Mouse (Mus musculus): Measurements from ENCODE around the gene Ugt1a7c. TPM values are rescaled to one million over a fixed set of nuclear protein-coding genes. Genes with fewer than 3 reads are reported as not detected.

Ugt1a7c gene
- polyA plus RNA-seq, 1 experiment from 2014 or later, result 1.0 TPM

DNA sequence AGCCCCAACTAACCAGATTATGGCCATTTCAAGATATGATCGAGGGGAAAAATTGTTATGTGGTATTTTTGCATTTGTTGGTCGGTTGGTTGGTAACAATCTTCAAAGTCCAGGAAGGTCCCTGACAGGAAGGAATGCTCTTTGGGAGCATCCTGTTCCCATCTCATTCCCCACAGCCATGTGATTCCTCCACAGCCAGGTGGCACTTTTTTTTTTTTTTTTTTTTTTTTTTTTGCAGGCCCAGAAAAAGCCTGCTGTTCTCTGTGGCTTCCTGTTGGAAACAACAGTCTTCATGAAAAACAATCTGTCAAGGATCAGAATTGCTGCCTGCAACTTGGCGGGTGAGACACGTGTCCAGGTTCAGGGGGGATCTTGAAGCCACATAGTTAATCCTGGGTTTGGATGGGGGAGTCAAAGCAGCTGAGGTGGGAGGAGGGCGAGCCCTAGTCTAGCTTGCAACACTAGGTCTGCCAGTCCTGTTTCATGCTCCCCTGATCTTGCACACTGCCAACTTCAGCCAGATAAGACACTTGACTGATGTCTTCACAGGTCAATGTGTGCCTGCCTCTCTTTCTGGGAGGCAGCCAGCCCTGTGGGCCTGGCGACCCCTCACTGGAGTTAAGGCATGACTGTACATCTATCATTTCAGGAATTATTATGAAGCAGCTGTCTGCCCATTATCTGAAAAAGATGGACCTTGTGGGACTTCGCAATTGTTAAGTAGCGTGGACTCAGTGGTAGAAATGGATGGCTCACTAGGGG lies 164.2 kb downstream of the Ugt1a7c start:
- ATAC-seq (ENCODE audit: low FRiP score) (peak; percentile 6), DNase-seq (ENCODE audit: low spot score) (no peak)
- 79% methylated on average over 8 of the region's 8 CpGs for WGBS
- Histone ChIP-seq H3K9ac (ENCODE audit: low read depth, low read length) (no peak overlapping the region), H3K27ac (ENCODE audit: low read depth, low read length) (no peak overlapping the region), H3K4me3 (ENCODE audit: low read depth, low read length) (no peak overlapping the region), H3K36me3 (ENCODE audit: control insufficient read depth, insufficient read depth, low read length) (peaks cover 31% of the 10 kb centered on the region), H3K27me3 (ENCODE audit: control insufficient read depth, insufficient read depth, low read length) (no peaks in the 10 kb centered on the region), H3K4me1 (replicated peaks; ENCODE audit: control insufficient read depth, insufficient read depth, low read length) (no peaks in the 10 kb centered on the region), H3K9me3 (ENCODE audit: control insufficient read depth, low read length) (peaks cover 54% of the 10 kb centered on the region), H3K4me2 (replicated peaks; ENCODE audit: low read depth, low read length) (no peak overlapping the region)

DNA sequence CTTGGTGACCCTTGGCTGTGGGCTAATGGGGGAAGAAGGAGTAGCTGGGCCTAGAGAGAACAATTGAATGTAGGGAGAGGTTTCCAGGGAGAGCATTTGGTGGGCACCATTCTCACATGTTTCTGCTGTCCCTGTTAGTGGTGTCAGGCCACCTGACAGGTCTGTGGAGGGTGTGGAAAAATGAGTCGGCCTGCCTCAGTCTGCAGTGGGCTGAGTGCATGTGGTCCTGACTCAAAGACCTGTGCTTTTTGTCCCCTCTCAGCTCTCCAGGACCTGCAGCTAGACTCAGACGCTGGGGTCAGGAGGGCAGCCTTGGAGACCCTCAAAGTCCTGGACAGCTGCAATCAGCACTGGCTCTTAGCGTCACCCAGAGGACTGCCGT lies 164.8 kb downstream of the Ugt1a7c start:
- peaks cover 54% of the 10 kb centered on the region for H3K9me3 ChIP-seq (ENCODE audit: control insufficient read depth, low read length)
- DNase-seq (ENCODE audit: low spot score) (no peak), ATAC-seq (ENCODE audit: low FRiP score) (peak; percentile 22)
- no peak overlapping the region for H3K27ac ChIP-seq (ENCODE audit: low read depth, low read length)
- no peaks in the 10 kb centered on the region for H3K27me3 ChIP-seq (ENCODE audit: control insufficient read depth, insufficient read depth, low read length)
- no peak overlapping the region for H3K9ac ChIP-seq (ENCODE audit: low read depth, low read length)
- H3K4me1 ChIP-seq (replicated peaks; ENCODE audit: control insufficient read depth, insufficient read depth, low read length), result no peaks in the 10 kb centered on the region
- H3K36me3 ChIP-seq (ENCODE audit: control insufficient read depth, insufficient read depth, low read length), result peaks cover 37% of the 10 kb centered on the region
- 76% methylated on average over 4 of the region's 4 CpGs for WGBS
- H3K4me2 ChIP-seq (replicated peaks; ENCODE audit: low read depth, low read length), result no peak overlapping the region
- H3K4me3 ChIP-seq (ENCODE audit: low read depth, low read length), result no peak overlapping the region

DNA sequence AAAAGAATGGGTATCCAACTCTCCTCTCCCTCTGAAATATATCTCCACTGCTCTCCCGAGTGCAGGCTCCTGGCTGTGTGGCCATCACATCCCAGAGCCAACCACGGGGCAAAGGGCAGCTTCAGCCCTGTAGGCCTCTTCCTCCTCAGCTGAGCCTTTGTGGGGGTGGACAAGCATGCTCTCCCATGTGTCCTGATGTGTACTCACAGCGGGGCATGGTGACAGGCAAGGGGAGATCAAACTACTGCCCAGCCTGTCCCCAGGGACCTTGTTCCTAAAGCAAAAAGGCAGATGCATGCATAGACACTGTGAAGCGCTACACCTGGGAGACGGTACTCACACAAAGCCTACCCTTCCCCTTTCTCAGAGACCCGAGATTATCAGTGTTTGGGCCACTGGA lies 165.3 kb downstream of the Ugt1a7c start:
- H3K4me2 ChIP-seq (replicated peaks; ENCODE audit: low read depth, low read length), result no peak overlapping the region
- DNase-seq (ENCODE audit: low spot score), result no peak
- peaks cover 41% of the 10 kb centered on the region for H3K36me3 ChIP-seq (ENCODE audit: control insufficient read depth, insufficient read depth, low read length)
- no peak overlapping the region for H3K4me3 ChIP-seq (ENCODE audit: low read depth, low read length)
- 81% methylated on average over 6 of the region's 6 CpGs for WGBS
- H3K27ac ChIP-seq (ENCODE audit: low read depth, low read length), result no peak overlapping the region
- H3K9ac ChIP-seq (ENCODE audit: low read depth, low read length), result no peak overlapping the region
- peak; percentile 7; the same call in 1 of the 2 replicates for ATAC-seq (ENCODE audit: low FRiP score)
- H3K27me3 ChIP-seq (ENCODE audit: control insufficient read depth, insufficient read depth, low read length), result no peaks in the 10 kb centered on the region
- H3K4me1 ChIP-seq (replicated peaks; ENCODE audit: control insufficient read depth, insufficient read depth, low read length), result no peaks in the 10 kb centered on the region
- H3K9me3 ChIP-seq (ENCODE audit: control insufficient read depth, low read length), result peaks cover 49% of the 10 kb centered on the region

DNA sequence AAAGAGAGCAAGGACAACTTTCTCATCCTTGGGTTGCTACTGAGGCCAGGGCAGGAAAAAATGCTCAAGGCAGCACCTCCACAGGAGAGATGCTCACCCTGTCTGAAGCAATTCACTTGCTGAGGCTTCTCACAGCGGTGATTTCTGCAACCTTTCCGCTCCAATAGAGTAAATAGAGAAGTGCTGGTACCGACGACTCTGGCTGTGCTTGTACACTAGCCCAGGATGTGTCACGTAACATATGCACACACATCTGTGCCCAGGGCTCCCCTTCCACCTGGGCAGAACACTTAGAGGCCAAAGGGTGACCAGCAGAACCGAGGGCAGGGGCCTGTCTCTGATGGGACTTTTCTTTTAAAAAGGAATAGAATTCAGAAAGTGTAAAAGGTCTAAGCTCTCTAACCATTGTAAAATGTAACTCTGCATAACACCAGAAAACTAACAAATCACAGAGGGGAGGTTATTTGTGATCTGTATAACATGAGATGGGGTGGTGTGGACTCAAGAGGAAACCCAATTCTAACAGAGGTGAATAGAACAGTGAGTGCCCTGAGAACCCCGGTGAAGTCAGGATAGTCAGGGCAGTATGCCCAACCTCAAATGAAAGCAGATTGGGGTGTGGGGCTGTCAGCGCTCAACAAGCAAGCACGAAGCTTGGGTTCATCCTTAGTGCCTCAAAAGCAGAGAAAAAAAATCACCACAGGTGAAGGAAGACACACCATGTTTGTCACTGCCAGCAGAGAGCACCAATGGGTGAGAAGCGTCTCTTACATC lies 165.9 kb downstream of the Ugt1a7c start:
- 84% methylated on average over 10 of the region's 10 CpGs for WGBS
- peaks cover 44% of the 10 kb centered on the region for H3K9me3 ChIP-seq (ENCODE audit: control insufficient read depth, low read length)
- H3K9ac ChIP-seq (ENCODE audit: low read depth, low read length), result no peak overlapping the region
- no peaks in the 10 kb centered on the region for H3K4me1 ChIP-seq (replicated peaks; ENCODE audit: control insufficient read depth, insufficient read depth, low read length)
- H3K36me3 ChIP-seq (ENCODE audit: control insufficient read depth, insufficient read depth, low read length), result peaks cover 47% of the 10 kb centered on the region
- no peak overlapping the region for H3K27ac ChIP-seq (ENCODE audit: low read depth, low read length)
- H3K4me3 ChIP-seq (ENCODE audit: low read depth, low read length), result no peak overlapping the region
- H3K4me2 ChIP-seq (replicated peaks; ENCODE audit: low read depth, low read length), result no peak overlapping the region
- H3K27me3 ChIP-seq (ENCODE audit: control insufficient read depth, insufficient read depth, low read length), result no peaks in the 10 kb centered on the region
- ATAC-seq (ENCODE audit: low FRiP score), result no peak
- DNase-seq (ENCODE audit: low spot score), result no peak

DNA sequence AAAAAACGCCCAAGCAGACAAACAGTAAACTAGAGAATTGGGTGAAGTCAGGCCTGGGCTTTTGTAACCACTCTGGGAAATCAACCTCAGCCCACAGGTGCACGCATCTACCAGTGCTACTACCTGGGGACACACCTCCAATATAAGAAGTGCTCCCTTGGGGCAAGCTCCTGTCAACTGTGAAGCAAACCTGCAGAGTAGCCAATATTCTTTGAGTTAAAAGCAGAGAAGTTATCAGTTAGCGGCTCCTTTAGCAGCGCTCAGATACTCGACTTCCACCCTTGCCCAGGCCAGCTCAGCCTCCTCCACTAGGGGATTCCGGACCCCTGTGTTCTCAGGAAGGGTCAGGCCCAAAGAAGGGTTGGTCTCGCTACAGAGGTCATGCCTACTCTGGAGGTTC lies 166.8 kb downstream of the Ugt1a7c start:
- DNase-seq (ENCODE audit: low spot score), result no peak
- Histone ChIP-seq H3K4me1 (replicated peaks; ENCODE audit: control insufficient read depth, insufficient read depth, low read length) (no peaks in the 10 kb centered on the region), H3K9me3 (ENCODE audit: control insufficient read depth, low read length) (peaks cover 38% of the 10 kb centered on the region), H3K4me3 (ENCODE audit: low read depth, low read length) (no peak overlapping the region), H3K9ac (ENCODE audit: low read depth, low read length) (no peak overlapping the region), H3K27ac (ENCODE audit: low read depth, low read length) (no peak overlapping the region), H3K36me3 (ENCODE audit: control insufficient read depth, insufficient read depth, low read length) (peaks cover 52% of the 10 kb centered on the region), H3K27me3 (ENCODE audit: control insufficient read depth, insufficient read depth, low read length) (no peaks in the 10 kb centered on the region), H3K4me2 (replicated peaks; ENCODE audit: low read depth, low read length) (no peak overlapping the region)
- no peak for ATAC-seq (ENCODE audit: low FRiP score)
- WGBS, result 86% methylated on average over 7 of the region's 7 CpGs

DNA sequence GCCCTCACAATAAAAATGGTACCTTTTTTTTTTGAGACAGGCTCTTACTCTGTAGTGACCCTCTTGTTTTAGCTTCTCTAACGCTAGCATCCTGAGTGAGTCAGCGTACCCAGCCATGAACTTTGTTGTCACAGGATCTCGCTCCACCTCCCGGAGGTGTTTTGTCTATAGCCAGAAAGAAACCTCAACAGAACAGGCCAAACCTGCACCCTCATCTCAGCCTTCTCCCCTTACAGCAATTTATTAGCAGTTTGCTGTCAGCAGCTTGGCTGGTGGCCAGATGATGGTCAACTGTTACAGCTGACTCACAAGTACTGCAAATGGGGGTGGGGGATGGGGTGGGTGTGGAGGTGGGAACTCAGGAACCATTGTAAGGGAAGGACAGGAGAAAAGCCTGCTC lies 167.4 kb downstream of the Ugt1a7c start:
- Histone ChIP-seq H3K4me3 (ENCODE audit: low read depth, low read length) (no peak overlapping the region), H3K4me2 (replicated peaks; ENCODE audit: low read depth, low read length) (no peak overlapping the region), H3K9me3 (ENCODE audit: control insufficient read depth, low read length) (peaks cover 33% of the 10 kb centered on the region), H3K9ac (ENCODE audit: low read depth, low read length) (no peak overlapping the region), H3K27ac (ENCODE audit: low read depth, low read length) (no peak overlapping the region), H3K36me3 (ENCODE audit: control insufficient read depth, insufficient read depth, low read length) (peaks cover 57% of the 10 kb centered on the region), H3K27me3 (ENCODE audit: control insufficient read depth, insufficient read depth, low read length) (no peaks in the 10 kb centered on the region), H3K4me1 (replicated peaks; ENCODE audit: control insufficient read depth, insufficient read depth, low read length) (no peaks in the 10 kb centered on the region)
- no peak for DNase-seq (ENCODE audit: low spot score)
- no peak for ATAC-seq (ENCODE audit: low FRiP score)
- WGBS, result 90% methylated on average over 4 of the region's 4 CpGs

DNA sequence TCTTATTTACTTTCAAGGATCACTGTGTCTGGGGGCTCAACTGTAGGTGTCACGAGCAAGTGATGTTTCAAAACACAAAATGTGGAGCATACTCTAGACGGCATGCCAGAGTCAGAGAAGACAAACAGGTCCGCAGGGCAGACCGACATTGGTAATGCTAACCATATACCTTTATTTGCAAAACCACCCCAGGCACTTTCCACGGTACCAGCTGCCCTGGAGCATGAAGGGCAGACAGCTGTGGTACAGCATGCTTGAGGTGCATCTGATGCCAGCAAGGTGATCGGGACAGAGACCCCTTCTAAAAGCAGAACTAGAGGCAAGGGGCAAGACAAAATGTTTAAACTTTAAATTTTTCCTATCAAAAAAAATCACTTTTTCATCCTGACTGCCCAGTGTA lies 168.1 kb downstream of the Ugt1a7c start:
- ATAC-seq (ENCODE audit: low FRiP score) (no peak), DNase-seq (ENCODE audit: low spot score) (no peak)
- Histone ChIP-seq H3K4me1 (replicated peaks; ENCODE audit: control insufficient read depth, insufficient read depth, low read length) (no peaks in the 10 kb centered on the region), H3K9me3 (ENCODE audit: control insufficient read depth, low read length) (peaks cover 27% of the 10 kb centered on the region), H3K27ac (ENCODE audit: low read depth, low read length) (no peak overlapping the region), H3K4me3 (ENCODE audit: low read depth, low read length) (no peak overlapping the region), H3K27me3 (ENCODE audit: control insufficient read depth, insufficient read depth, low read length) (no peaks in the 10 kb centered on the region), H3K36me3 (ENCODE audit: control insufficient read depth, insufficient read depth, low read length) (peaks cover 64% of the 10 kb centered on the region), H3K4me2 (replicated peaks; ENCODE audit: low read depth, low read length) (no peak overlapping the region), H3K9ac (ENCODE audit: low read depth, low read length) (no peak overlapping the region)
- WGBS, result 79% methylated on average over 6 of the region's 6 CpGs

DNA sequence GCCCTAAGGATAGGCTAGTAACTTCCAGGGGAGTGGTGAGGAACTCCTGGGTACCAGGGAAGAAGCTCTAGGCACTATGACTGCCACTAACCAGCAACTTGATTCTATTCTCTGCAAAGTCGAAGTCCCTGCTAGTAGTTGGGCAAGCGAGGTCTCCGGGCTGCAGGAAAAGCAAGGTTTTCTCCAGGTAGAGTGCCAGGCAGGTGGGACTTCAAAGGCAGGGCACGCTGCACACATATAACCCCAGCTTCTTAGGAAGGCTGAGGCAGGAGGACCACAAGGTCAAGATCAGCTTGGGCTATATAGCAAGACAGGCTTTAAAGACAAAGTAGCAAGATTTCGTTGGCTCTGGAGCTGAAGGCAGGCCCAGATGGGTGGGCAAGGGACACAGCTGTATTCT lies 168.9 kb downstream of the Ugt1a7c start:
- ATAC-seq (ENCODE audit: low FRiP score) (no peak), DNase-seq (ENCODE audit: low spot score) (no peak)
- Histone ChIP-seq H3K27ac (ENCODE audit: low read depth, low read length) (no peak overlapping the region), H3K4me2 (replicated peaks; ENCODE audit: low read depth, low read length) (no peak overlapping the region), H3K27me3 (ENCODE audit: control insufficient read depth, insufficient read depth, low read length) (no peaks in the 10 kb centered on the region), H3K4me3 (ENCODE audit: low read depth, low read length) (no peak overlapping the region), H3K9me3 (ENCODE audit: control insufficient read depth, low read length) (peaks cover 25% of the 10 kb centered on the region), H3K4me1 (replicated peaks; ENCODE audit: control insufficient read depth, insufficient read depth, low read length) (no peaks in the 10 kb centered on the region), H3K36me3 (ENCODE audit: control insufficient read depth, insufficient read depth, low read length) (peaks cover 72% of the 10 kb centered on the region), H3K9ac (ENCODE audit: low read depth, low read length) (no peak overlapping the region)
- WGBS, result 91% methylated on average over 5 of the region's 5 CpGs
